Mouse (Mus musculus): ENCODE data around the gene Ctnnal1. TPM values are rescaled to one million over a fixed set of nuclear protein-coding genes. Genes with fewer than 3 reads are reported as not detected.

Gene Ctnnal1
- total RNA-seq, 2 experiments from 2014 or later = 9.0 to 12.6 TPM

DNA sequence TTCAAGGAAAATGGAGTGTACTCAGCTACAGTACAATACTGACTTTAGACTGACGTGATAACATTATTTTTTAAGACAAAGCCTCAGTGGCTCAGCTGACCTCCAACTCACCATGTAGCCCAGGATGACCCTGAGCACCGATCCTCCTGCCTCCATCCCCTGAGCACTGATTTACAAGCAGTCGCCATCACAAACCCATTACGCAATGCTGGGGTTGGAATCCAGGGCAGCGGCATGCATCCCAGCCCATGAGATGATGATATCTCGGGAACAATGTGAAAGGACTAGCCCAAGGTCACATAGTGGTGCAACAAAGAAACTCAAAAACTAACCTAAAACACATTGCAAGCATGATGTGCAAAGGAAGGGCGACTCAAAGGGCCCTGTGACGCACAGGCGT, 40.8 kb downstream of the Ctnnal1 start:
- no peak for TF ChIP-seq CTCF (IDR thresholded peaks at IDR 0.05)
- Histone ChIP-seq H3K4me3 (no peak overlapping the region), H3K27ac (no peak overlapping the region)
- intact Hi-C loops (cut with DNase I) = no loop called here
- no peak for DNase-seq

DNA sequence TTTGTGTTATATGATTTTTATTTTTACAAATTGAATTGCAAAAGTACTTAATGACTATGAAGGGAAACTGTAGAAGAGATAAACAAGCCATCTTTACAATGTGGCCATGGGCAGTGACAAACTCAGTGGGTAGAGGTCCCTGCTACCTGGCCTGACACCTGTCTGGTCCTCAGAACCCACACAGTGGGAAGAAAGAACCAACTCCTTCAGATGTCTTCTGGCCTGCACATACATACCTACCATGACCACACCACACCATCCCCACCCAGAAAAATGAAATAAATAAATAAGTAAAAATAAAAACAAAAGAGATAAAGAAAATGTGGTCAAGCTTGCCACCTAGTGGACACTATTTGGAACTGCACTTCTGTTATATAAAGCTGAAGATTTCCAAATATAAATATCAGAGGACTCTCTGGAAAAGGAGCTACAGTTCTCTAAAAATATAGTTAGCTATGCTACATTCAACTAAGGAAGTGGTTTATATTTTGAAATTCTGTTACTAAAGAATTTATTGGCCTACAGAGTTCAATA, 44.9 kb downstream of the Ctnnal1 start:
- peak overlapping the region; percentile 65 for H3K27ac ChIP-seq
- TF ChIP-seq CTCF (IDR thresholded peaks at IDR 0.05) = peak; percentile 82
- intact Hi-C loops (cut with DNase I) = no loop called here
- no peak for DNase-seq
- no peak overlapping the region for H3K4me3 ChIP-seq

DNA sequence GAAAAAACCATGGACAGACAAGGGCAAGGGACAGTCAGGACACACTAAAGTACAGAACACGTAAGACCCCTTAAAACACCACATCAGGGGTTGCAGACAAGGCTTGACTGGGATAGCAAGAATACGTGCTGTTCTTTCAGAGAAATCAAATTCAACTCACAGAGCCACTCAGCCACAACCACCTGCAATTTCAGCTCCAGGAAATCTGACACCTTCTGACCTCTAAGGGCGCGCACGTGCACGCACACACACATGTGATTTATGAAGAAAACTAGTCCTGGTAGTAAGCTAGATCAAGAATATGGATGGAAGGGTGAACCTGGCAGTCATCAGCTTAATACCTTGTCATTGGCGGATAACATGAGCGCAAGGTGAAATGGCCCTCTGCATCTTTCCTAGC, 49.9 kb downstream of the Ctnnal1 start:
- intact Hi-C loops (cut with DNase I) = no loop called here
- no peak for TF ChIP-seq CTCF (IDR thresholded peaks at IDR 0.05)
- H3K4me3 ChIP-seq = no peak overlapping the region
- H3K27ac ChIP-seq = no peak overlapping the region
- no peak for DNase-seq

DNA sequence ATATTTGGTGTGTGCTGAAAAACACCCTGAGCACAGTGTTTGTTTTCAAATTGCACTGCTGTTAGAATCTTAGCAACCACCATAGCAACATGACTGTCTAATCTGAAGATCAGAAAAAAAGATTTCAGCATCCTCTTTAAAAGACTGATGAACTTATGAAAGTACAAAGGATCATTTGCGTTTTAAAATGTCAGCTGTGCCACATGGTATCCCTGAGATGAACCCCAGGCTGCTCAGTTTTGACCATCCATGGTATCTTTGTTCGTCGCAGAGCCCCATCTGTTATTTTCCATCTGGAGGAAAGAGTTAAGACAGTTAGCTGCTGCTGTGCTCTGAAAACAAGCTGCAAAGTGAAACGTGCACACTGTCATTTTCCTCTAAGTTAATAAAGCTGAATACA, 52.9 kb downstream of the Ctnnal1 start:
- DNase-seq = no peak
- no peak overlapping the region for H3K27ac ChIP-seq
- TF ChIP-seq CTCF (IDR thresholded peaks at IDR 0.05) = no peak
- no peak overlapping the region for H3K4me3 ChIP-seq
- intact Hi-C loops (cut with DNase I) = no loop called here

DNA sequence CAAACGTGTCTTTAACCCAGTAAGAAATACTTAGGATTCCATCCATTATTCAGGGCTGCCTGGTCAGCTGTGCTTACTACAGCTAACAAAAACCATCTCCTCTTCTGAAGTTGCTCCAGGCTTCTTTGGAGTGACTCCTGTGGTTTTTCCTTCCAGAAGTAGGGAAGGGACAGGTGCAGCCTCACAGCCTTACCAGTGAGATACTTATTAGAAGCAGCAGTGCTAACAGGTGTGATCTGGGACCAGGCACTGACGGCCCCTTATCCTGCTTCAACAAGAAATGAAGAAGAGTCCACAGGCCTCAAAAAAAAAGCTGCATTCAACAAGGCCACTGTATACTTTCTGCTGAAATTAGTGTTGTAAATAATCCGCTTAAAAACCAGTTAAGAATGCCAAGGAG, 53.3 kb downstream of the Ctnnal1 start:
- intact Hi-C loops (cut with DNase I) = no loop called here
- no peak for TF ChIP-seq CTCF (IDR thresholded peaks at IDR 0.05)
- no peak for DNase-seq
- H3K27ac ChIP-seq = no peak overlapping the region
- no peak overlapping the region for H3K4me3 ChIP-seq

DNA sequence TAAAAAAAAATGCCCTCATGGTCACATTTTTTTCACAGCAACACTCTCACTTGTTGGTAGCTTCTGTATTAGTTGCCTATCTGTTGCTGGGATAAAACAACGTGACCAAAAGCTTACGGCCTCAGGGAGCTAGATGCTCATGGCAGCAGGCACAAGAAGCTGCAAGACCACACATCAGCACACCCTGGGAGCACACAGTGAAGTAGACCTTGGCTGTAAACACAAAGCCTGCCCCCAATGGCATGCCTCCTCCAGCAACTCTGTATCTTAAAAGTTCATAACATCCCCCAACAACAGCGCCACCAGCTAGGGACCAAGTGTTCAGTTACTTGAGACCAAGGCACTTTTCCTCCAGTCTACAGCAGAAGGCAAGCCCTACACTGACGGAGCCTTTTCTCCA, 55.9 kb downstream of the Ctnnal1 start:
- Histone ChIP-seq H3K4me3 (no peak overlapping the region), H3K27ac (no peak overlapping the region)
- no peak for DNase-seq
- no peak for TF ChIP-seq CTCF (IDR thresholded peaks at IDR 0.05)
- intact Hi-C loops (cut with DNase I) = no loop called here

DNA sequence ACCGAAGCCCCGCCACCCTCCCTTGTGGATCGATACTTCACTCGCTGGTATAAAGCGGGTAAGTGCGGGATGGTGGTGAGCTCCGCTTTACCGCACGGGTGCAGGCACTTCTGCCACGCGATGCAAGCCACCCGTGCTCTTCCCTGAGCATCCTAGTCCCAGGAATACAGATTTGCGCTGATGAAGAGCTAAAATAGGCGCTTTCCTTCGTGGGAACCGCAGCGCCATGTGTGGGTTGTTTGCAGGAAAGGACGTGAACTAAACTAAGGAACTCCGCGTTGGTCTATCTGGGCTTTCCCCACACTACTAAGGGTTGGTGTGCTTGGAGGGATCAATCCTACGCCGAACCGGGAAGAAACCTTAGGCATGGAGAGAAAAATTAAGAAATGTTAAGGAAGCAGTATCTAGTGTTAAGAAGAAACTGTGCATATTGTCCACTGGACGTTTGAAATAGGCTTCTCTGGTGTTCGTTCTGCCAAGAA, 62.3 kb downstream of the Ctnnal1 start:
- intact Hi-C loops (cut with DNase I) = no loop called here
- Histone ChIP-seq H3K27ac (peak overlapping the region; percentile 94), H3K4me3 (peak overlapping the region; percentile 77)
- TF ChIP-seq CTCF (IDR thresholded peaks at IDR 0.05) = no peak
- no peak for DNase-seq

DNA sequence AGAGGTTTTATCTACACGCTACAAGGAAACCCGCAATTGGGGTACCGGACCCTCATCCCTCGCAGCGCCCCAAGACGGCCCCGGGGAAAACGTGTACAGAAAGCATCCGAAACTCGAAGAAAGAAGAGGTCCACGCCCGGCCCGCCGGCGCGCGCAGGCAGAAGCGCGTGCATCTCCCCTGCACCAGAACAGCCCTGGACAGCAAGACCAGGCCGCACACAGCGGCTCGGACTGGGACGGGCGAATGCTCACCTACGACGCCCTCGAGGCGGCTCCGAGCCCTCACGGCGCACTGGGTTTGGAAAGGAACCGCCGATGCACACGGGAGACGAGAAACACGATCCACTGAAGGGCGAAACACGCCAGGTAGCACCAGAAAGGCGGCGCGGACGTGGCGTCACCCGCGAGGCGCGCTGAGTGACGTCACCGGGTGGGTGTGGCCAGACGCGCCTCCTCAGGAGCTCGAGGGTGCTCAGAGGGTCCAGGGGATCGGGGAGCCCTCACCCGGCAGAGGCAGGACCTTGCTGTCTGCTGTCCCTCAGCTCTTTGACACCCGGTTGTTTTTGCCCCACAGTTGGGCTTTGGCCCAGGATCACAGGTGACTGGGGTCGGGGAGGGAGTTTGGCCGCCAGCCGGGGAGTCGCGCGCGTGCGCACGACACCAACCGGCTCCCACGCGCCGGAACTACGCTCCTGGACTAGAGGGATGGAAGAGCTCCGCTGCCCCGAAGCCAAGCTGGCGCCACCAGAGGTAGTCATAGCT, 62.9 kb downstream of the Ctnnal1 start, which contains the start of the genes Elp1 and Fam206a:
Gene Elp1, minus strand, starts transcription at position 425 of the 762 bp plus-strand sequence.
Gene Fam206a, plus strand, starts transcription at position 439 of the 762 bp plus-strand sequence.
- Histone ChIP-seq H3K27ac (peak within 1 kb of the TSS; percentile 94), H3K4me3 (peak within 1 kb of the TSS; percentile 77)
- intact Hi-C loops (cut with DNase I) = no loop called here
- DNase-seq = peak; percentile 96
- TF ChIP-seq CTCF (IDR thresholded peaks at IDR 0.05) = no peak

DNA sequence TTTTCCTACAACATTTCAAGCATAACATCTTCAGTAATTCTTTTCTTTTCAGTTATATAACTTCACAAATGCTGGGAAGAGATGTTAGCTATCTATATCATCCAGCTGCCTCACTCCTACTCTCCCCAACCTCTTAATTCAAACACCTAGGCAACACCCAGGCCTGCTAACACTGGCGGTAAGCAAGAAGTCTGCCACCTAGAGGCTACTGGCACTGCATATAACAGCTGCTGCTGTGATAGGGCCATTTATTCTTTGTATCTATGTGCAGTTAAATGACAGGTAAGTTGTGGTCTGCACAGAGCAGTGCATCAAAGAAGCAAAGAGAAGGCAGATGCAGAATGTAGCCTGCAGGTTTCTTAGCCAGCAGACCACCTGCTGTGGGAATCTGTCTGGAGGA, 73.6 kb downstream of the Ctnnal1 start:
- peak; percentile 35; the same call in 1 of the 2 replicates for TF ChIP-seq CTCF (IDR thresholded peaks at IDR 0.05)
- intact Hi-C loops (cut with DNase I) = no loop called here

DNA sequence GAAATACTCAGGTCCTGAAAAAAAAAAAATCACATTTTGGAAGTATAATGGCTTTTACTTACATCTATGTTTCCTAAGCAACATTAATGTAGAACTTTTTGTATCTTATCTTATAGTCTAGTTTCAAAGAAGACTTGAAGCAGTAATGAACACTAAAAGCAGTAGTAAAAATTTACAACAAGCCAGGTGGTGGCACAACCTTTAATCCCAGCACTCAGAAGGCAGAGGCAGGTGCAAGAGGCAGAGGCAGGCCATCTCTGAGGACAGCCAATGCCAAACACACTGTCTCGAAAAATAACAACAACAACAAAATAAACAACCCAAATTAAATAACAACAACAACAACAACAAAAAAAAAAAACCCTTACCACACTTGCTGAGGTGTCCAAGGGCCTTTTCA, 93.9 kb downstream of the Ctnnal1 start:
- no peak overlapping the region for H3K27ac ChIP-seq
- intact Hi-C loops (cut with DNase I) = no loop called here
- DNase-seq = no peak
- TF ChIP-seq CTCF (IDR thresholded peaks at IDR 0.05) = no peak
- H3K4me3 ChIP-seq = no peak overlapping the region

More for the DNA sequence above, 73.6 kb downstream of the Ctnnal1 start:
- H3K27ac ChIP-seq = no peak overlapping the region
- H3K4me3 ChIP-seq = no peak overlapping the region
- DNase-seq = no peak

DNA sequence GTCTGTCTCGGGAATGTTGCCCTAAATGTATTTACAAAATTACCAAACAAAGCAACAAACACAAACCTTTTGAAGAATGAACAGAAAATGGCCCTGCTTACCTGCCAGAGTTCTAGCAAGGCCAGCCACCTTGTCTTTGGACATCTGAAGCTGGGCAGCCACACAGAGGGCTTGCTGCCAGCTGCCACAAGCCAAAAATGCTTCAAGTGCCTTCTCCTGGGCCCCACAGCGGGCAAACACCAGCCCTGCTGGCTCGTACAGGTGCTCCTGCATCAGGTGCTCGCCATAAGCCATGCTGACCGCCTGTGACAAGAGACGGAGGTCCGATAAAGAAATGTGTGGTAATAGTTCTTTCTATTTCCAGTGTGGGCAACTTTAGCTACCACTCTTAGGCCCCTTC, 96.1 kb downstream of the Ctnnal1 start:
- intact Hi-C loops (cut with DNase I) = no loop called here
- Histone ChIP-seq H3K27ac (no peak overlapping the region), H3K4me3 (no peak overlapping the region)
- no peak for DNase-seq
- TF ChIP-seq CTCF (IDR thresholded peaks at IDR 0.05) = no peak

DNA sequence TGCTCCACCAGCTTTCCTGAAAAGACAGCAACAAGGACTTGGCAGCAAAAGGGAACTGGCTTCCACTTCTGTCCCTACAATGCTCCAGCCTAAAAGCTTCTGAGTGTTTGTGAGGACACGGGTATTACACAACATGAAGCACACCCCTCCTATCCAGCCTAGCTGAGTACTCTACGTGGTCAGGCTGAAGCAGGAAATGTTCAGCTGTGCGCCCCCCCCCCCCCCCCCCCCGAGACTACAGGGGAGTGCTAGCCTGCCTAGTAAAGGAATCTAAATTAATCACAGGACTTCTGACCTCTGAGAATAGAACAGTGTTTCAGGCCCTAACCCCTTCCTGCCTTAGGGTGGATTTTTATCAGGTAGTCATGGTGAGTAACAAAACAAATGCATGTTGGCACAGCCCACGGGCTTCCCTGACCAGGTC, 97.1 kb downstream of the Ctnnal1 start:
- no peak for TF ChIP-seq CTCF (IDR thresholded peaks at IDR 0.05)
- intact Hi-C loops (cut with DNase I) = no loop called here
- no peak overlapping the region for H3K4me3 ChIP-seq
- H3K27ac ChIP-seq = no peak overlapping the region
- no peak for DNase-seq

Small RNA genes within 50 kb of the gene (microRNA-seq; reads per million reads assigned to microRNA genes)
- 55.6 reads per million, percentile 33 among the genes with 10 or more reads in this experiment for gene Mir32

Other genes with a start within 250 kb of the Ctnnal1 start
- gene Gm26657, start 125.1 kb downstream of the Ctnnal1 start, total RNA-seq (2021) = not detected
- not detected for gene Actl7b, start 123.7 kb downstream of the Ctnnal1 start, total RNA-seq (2021)
- gene Actl7a, start 121.8 kb downstream of the Ctnnal1 start, total RNA-seq (2021) = not detected
- gene Elp1, start 62.9 kb downstream of the Ctnnal1 start, total RNA-seq (2021) = 10 to 100 TPM; 21.2 to 27.4 TPM
- gene Fam206a, start 62.8 kb downstream of the Ctnnal1 start, total RNA-seq (2021) = 1 to 10 TPM; 1.6 to 2.0 TPM
- gene Tmem245, start 82.2 kb upstream of the Ctnnal1 start, total RNA-seq (2021) = 10 to 100 TPM; 18.0 to 24.6 TPM
- under 1 TPM in 1 of 2 experiments, not detected in 1; 0.03 TPM for gene Frrs1l, start 125.2 kb upstream of the Ctnnal1 start, total RNA-seq (2021)